Mouse (Mus musculus): ENCODE results near the gene Tmco1. TPM values are rescaled to one million over a fixed set of nuclear protein-coding genes. Genes with fewer than 3 reads are reported as not detected.

Gene Tmco1
- total RNA-seq (2021), result 109 and 120 TPM in 2 replicates
- long read RNA-seq, experiment 1, transcript Tmco1-204 (7 exons, 1,573 nt), result major isoform, 139 of 152 reads
- long read RNA-seq, experiment 1, partial matches to known transcripts, result 3 of 152 reads
- long read RNA-seq, experiment 1, other reads (novel, unspliced or antisense), result 10 of 152 reads
- long read RNA-seq, experiment 2, transcript Tmco1-204 (7 exons, 1,573 nt), result major isoform, 105 of 117 reads
- long read RNA-seq, experiment 2, partial matches to known transcripts, result 0 of 117 reads
- long read RNA-seq, experiment 2, other reads (novel, unspliced or antisense), result 12 of 117 reads

GRCm38 (mm10) chr1:167308261-167309054 lies at the start of gene Tmco1:
Gene Tmco1 (plus strand): TSS chr1:167308378.
- peak; percentile 99 for DNase-seq

GRCm38 (mm10) chr1:167259702-167260101 lies 48.5 kb upstream of the Tmco1 start:
- no peak for DNase-seq

GRCm38 (mm10) chr1:167261750-167262149 lies 46.4 kb upstream of the Tmco1 start:
- no peak for DNase-seq

- peak; percentile 28 for DNase-seq
Observed at GRCm38 (mm10) chr1:167262489-167263041, 45.6 kb upstream of the Tmco1 start.

- no peak for DNase-seq
Observed at GRCm38 (mm10) chr1:167265366-167265765, 42.8 kb upstream of the Tmco1 start.

- DNase-seq, result no peak
Observed at GRCm38 (mm10) chr1:167266720-167267119, 41.5 kb upstream of the Tmco1 start.

GRCm38 (mm10) chr1:167268360-167269063 lies 39.7 kb upstream of the Tmco1 start:
- DNase-seq, result no peak

- no peak for DNase-seq
Observed at GRCm38 (mm10) chr1:167269350-167269811, 38.8 kb upstream of the Tmco1 start.

GRCm38 (mm10) chr1:167269856-167270270 lies 38.3 kb upstream of the Tmco1 start:
- DNase-seq, result peak; percentile 83

- no peak for DNase-seq
Observed at GRCm38 (mm10) chr1:167270342-167271111, 37.7 kb upstream of the Tmco1 start.

- no peak for DNase-seq
Observed at GRCm38 (mm10) chr1:167271304-167271703, 36.9 kb upstream of the Tmco1 start.

GRCm38 (mm10) chr1:167271841-167272240 lies 36.3 kb upstream of the Tmco1 start:
- no peak for DNase-seq

GRCm38 (mm10) chr1:167273380-167274163 lies 34.6 kb upstream of the Tmco1 start:
- DNase-seq, result no peak

GRCm38 (mm10) chr1:167274646-167275390 lies 33.4 kb upstream of the Tmco1 start:
- no peak for DNase-seq

GRCm38 (mm10) chr1:167278395-167278794 lies 29.8 kb upstream of the Tmco1 start:
- DNase-seq, result no peak

GRCm38 (mm10) chr1:167279160-167279715 lies 28.9 kb upstream of the Tmco1 start:
- DNase-seq, result no peak

- no peak for DNase-seq
Observed at GRCm38 (mm10) chr1:167280061-167280460, 28.1 kb upstream of the Tmco1 start.

GRCm38 (mm10) chr1:167282112-167282511 lies 26.1 kb upstream of the Tmco1 start:
- no peak for DNase-seq

GRCm38 (mm10) chr1:167282768-167283167 lies 25.4 kb upstream of the Tmco1 start:
- DNase-seq, result no peak

Data from adrenal gland, postnatal 14 days (tissue).